Comparison of ENCODE assay signal across 23 mouse cellular contexts in genomic region chr1:120396290-120396689, GRCm38 (mm10). TPM values are rescaled to one million over a fixed set of nuclear protein-coding genes. Genes with fewer than 3 reads are reported as not detected.
DNase-seq lines count a peak whose midpoint lies in the region; ATAC-seq lines count a peak whose summit lies in the region.
"Had no signal": no experiment of that assay in that cellular context is flagged by ENCODE, and none has a peak within 500 bp of the region (broad histone marks: within the 10 kb centered on the region; RNA-seq: fewer than 3 reads in every experiment).

No protein-coding gene starts in this region.

- no peak for ATAC-seq in granulocyte monocyte progenitor cell, adult 5-6 weeks (replicated peaks; ENCODE audit: poor library complexity, severe bottlenecking)
- ATAC-seq: CD4-positive, CD25-positive, alpha-beta regulatory T cell, adult 4 months; forebrain, embryonic 14.5 days; forebrain, postnatal 0 days; intestine, postnatal 0 days; Patski had no signal

- DNase-seq in right cerebral cortex, adult 18-20 months: peak; percentile 16
- no peak for DNase-seq in right cerebral cortex, postnatal 25 days
- DNase-seq in 416B (ENCODE audit: low read depth): peak; percentile 5
- DNase-seq in brain, adult 2 months (ENCODE audit: low read depth, low spot score): peak; percentile 55
- no peak for DNase-seq in layer of hippocampus, postnatal 10 days (ENCODE audit: low spot score in 2 of 2)
- DNase-seq in embryo, embryonic 9.5 days (ENCODE audit: extremely low spot score): no peak
- DNase-seq: adrenal gland, adult 8-10 months; adrenal gland, postnatal 25 days; cerebellum, adult 18-20 months; cerebellum, adult 9-10 months; cerebellum, postnatal 14 days; forebrain, postnatal 0 days; gastrocnemius, postnatal 10 days; gastrocnemius, postnatal 36 days; heart, adult 11 months had no signal

RNA-seq across cellular contexts. Expression of gene C1ql2, which starts 55.9 kb away (rescaled TPM):
- total RNA-seq in granulocyte monocyte progenitor cell, adult 5-6 weeks (2014; fragmentation: Nextera tagmentation): not detected in 2 replicates
- total RNA-seq in granulocyte monocyte progenitor cell, adult 5-6 weeks (2017): not detected in 2 replicates
- total RNA-seq in layer of hippocampus, postnatal 10 days (2021): 10 to 100 TPM; 21.3 to 22.5 TPM
- total RNA-seq: adrenal gland, adult 8-10 months; adrenal gland, postnatal 25 days; gastrocnemius, adult 18-20 months; gastrocnemius, postnatal 10 days; gastrocnemius, postnatal 36 days; heart, postnatal 25 days; hematopoietic stem cell, adult 5-6 weeks had no signal

Comparison
In these comparisons a context has a peak if more than half of its experiments do, and no peak if none do; other contexts are left out.
1. DNase-seq: peak in right cerebral cortex, adult 18-20 months (single experiment), 416B (single experiment) and brain, adult 2 months (single experiment); none in right cerebral cortex, postnatal 25 days (single experiment), layer of hippocampus, postnatal 10 days (0 of 2) and embryo, embryonic 9.5 days (single experiment).
2. RNA of gene C1ql2, which starts 55.9 kb away (total RNA-seq): 21.3 to 22.5 TPM in layer of hippocampus, postnatal 10 days; not detected in granulocyte monocyte progenitor cell, adult 5-6 weeks; every median in the first group is over 10 times any median in the second.